Mouse (Mus musculus): ENCODE results near the gene Gna13. TPM values are rescaled to one million over a fixed set of nuclear protein-coding genes. Genes with fewer than 3 reads are reported as not detected.

The Gna13 gene
- total RNA-seq, 1 experiment = 34.8 TPM

GRCm38 (mm10) chr11:109394758-109395157 is 32.1 kb downstream of the Gna13 start:
- in situ Hi-C loops (cut with MboI; ENCODE audit: low sequenced_read_pairs in 2 of 2, unreplicated experiment in 2 of 2) = no loop called here
- Histone ChIP-seq H3K9ac (ENCODE audit: insufficient read depth, low read depth, low read length, poor library complexity, severe bottlenecking) (no peak overlapping the region), H3K4me3 (ENCODE audit: insufficient read depth in 1 of 2, low read depth in 1 of 2, low read length in 2 of 2, poor library complexity in 1 of 2, severe bottlenecking in 1 of 2) (no peak overlapping the region), H3K9me3 (ENCODE audit: control insufficient read depth, insufficient read depth, low read depth, low read length) (no peaks in the 10 kb centered on the region), H3K4me1 (ENCODE audit: control insufficient read depth in 2 of 2, insufficient read depth in 2 of 2, low read length in 2 of 2, poor library complexity in 1 of 2) (no peaks in the 10 kb centered on the region), H3K36me3 (ENCODE audit: control insufficient read depth, insufficient read depth, low read length, poor library complexity, severe bottlenecking) (peaks cover 19% of the 10 kb centered on the region; the same call in 1 of the 2 replicates), H3K27ac (ENCODE audit: insufficient read depth, low read depth, low read length, poor library complexity, severe bottlenecking) (no peak overlapping the region)
- DNase-seq (ENCODE audit: low read depth, low spot score) = no peak
- TF ChIP-seq CHD2 (IDR thresholded peaks at IDR 0.05; ENCODE audit: low read depth, low read length) (no peak), ZNF384 (IDR thresholded peaks at IDR 0.05; ENCODE audit: low read depth, low read length) (no peak), ZC3H11A (IDR thresholded peaks at IDR 0.05; ENCODE audit: borderline replicate concordance, low read depth, low read length) (no peak), HCFC1 (IDR thresholded peaks at IDR 0.05; ENCODE audit: borderline replicate concordance, insufficient read depth, low read length) (no peak), MAFK (IDR thresholded peaks at IDR 0.05; ENCODE audit: insufficient read depth, low read depth, low read length) (no peak)

- DNase-seq (ENCODE audit: low read depth, low spot score) = no peak
- H3K36me3 ChIP-seq (ENCODE audit: control insufficient read depth, insufficient read depth, low read length, poor library complexity, severe bottlenecking) = peaks cover 19% of the 10 kb centered on the region; the same call in 1 of the 2 replicates
- H3K27ac ChIP-seq (ENCODE audit: insufficient read depth, low read depth, low read length, poor library complexity, severe bottlenecking) = no peak overlapping the region
- H3K4me1 ChIP-seq (ENCODE audit: control insufficient read depth in 2 of 2, insufficient read depth in 2 of 2, low read length in 2 of 2, poor library complexity in 1 of 2) = no peaks in the 10 kb centered on the region
- H3K4me3 ChIP-seq (ENCODE audit: insufficient read depth in 1 of 2, low read depth in 1 of 2, low read length in 2 of 2, poor library complexity in 1 of 2, severe bottlenecking in 1 of 2) = no peak overlapping the region
- TF ChIP-seq CHD2 (IDR thresholded peaks at IDR 0.05; ENCODE audit: low read depth, low read length) (no peak), ZNF384 (IDR thresholded peaks at IDR 0.05; ENCODE audit: low read depth, low read length) (no peak)
- no peaks in the 10 kb centered on the region for H3K9me3 ChIP-seq (ENCODE audit: control insufficient read depth, insufficient read depth, low read depth, low read length)
- in situ Hi-C loops (cut with MboI; ENCODE audit: low sequenced_read_pairs in 2 of 2, unreplicated experiment in 2 of 2) = no loop called here
- H3K9ac ChIP-seq (ENCODE audit: insufficient read depth, low read depth, low read length, poor library complexity, severe bottlenecking) = no peak overlapping the region
Observed at GRCm38 (mm10) chr11:109395291-109395690, 32.7 kb downstream of the Gna13 start.

GRCm38 (mm10) chr11:109406431-109406830 is 43.8 kb downstream of the Gna13 start:
- Histone ChIP-seq H3K4me1 (ENCODE audit: control insufficient read depth in 2 of 2, insufficient read depth in 2 of 2, low read length in 2 of 2, poor library complexity in 1 of 2) (no peaks in the 10 kb centered on the region), H3K9me3 (ENCODE audit: control insufficient read depth, insufficient read depth, low read depth, low read length) (no peaks in the 10 kb centered on the region), H3K4me3 (ENCODE audit: insufficient read depth in 1 of 2, low read depth in 1 of 2, low read length in 2 of 2, poor library complexity in 1 of 2, severe bottlenecking in 1 of 2) (no peak overlapping the region), H3K9ac (ENCODE audit: insufficient read depth, low read depth, low read length, poor library complexity, severe bottlenecking) (no peak overlapping the region), H3K36me3 (ENCODE audit: control insufficient read depth, insufficient read depth, low read length, poor library complexity, severe bottlenecking) (no peaks in the 10 kb centered on the region), H3K27ac (ENCODE audit: insufficient read depth, low read depth, low read length, poor library complexity, severe bottlenecking) (no peak overlapping the region)
- DNase-seq (ENCODE audit: low read depth, low spot score) = no peak
- in situ Hi-C loops (cut with MboI; ENCODE audit: low sequenced_read_pairs in 2 of 2, unreplicated experiment in 2 of 2) = no loop called here
- TF ChIP-seq ZC3H11A (IDR thresholded peaks at IDR 0.05; ENCODE audit: borderline replicate concordance, low read depth, low read length) (no peak), MAFK (IDR thresholded peaks at IDR 0.05; ENCODE audit: insufficient read depth, low read depth, low read length) (peak; percentile 76)

GRCm38 (mm10) chr11:109410197-109410980 is 47.8 kb downstream of the Gna13 start:
- TF ChIP-seq CHD2 (IDR thresholded peaks at IDR 0.05; ENCODE audit: low read depth, low read length) (no peak), HCFC1 (IDR thresholded peaks at IDR 0.05; ENCODE audit: borderline replicate concordance, insufficient read depth, low read length) (no peak), ZC3H11A (IDR thresholded peaks at IDR 0.05; ENCODE audit: borderline replicate concordance, low read depth, low read length) (no peak)
- in situ Hi-C loops (cut with MboI; ENCODE audit: low sequenced_read_pairs in 2 of 2, unreplicated experiment in 2 of 2) = no loop called here
- H3K9ac ChIP-seq (ENCODE audit: insufficient read depth, low read depth, low read length, poor library complexity, severe bottlenecking) = no peak overlapping the region
- no peaks in the 10 kb centered on the region for H3K36me3 ChIP-seq (ENCODE audit: control insufficient read depth, insufficient read depth, low read length, poor library complexity, severe bottlenecking)
- H3K4me1 ChIP-seq (ENCODE audit: control insufficient read depth in 2 of 2, insufficient read depth in 2 of 2, low read length in 2 of 2, poor library complexity in 1 of 2) = no peaks in the 10 kb centered on the region
- no peak overlapping the region for H3K4me3 ChIP-seq (ENCODE audit: insufficient read depth in 1 of 2, low read depth in 1 of 2, low read length in 2 of 2, poor library complexity in 1 of 2, severe bottlenecking in 1 of 2)
- DNase-seq (ENCODE audit: low read depth, low spot score) = no peak
- no peaks in the 10 kb centered on the region for H3K9me3 ChIP-seq (ENCODE audit: control insufficient read depth, insufficient read depth, low read depth, low read length)
- H3K27ac ChIP-seq (ENCODE audit: insufficient read depth, low read depth, low read length, poor library complexity, severe bottlenecking) = no peak overlapping the region

GRCm38 (mm10) chr11:109413617-109414016 is 51.0 kb downstream of the Gna13 start, which contains the start of gene 9930022D16Rik:
Gene 9930022D16Rik (plus strand): TSS chr11:109413917.
- H3K4me3 ChIP-seq (ENCODE audit: insufficient read depth in 1 of 2, low read depth in 1 of 2, low read length in 2 of 2, poor library complexity in 1 of 2, severe bottlenecking in 1 of 2) = no peak within 1 kb of the TSS

More at GRCm38 (mm10) chr11:109413617-109414016, 51.0 kb downstream of the Gna13 start, which contains the start of gene 9930022D16Rik:
- Histone ChIP-seq H3K9me3 (ENCODE audit: control insufficient read depth, insufficient read depth, low read depth, low read length) (no peaks in the 10 kb centered on the region), H3K9ac (ENCODE audit: insufficient read depth, low read depth, low read length, poor library complexity, severe bottlenecking) (no peak within 1 kb of the TSS), H3K27ac (ENCODE audit: insufficient read depth, low read depth, low read length, poor library complexity, severe bottlenecking) (no peak within 1 kb of the TSS), H3K4me1 (ENCODE audit: control insufficient read depth in 2 of 2, insufficient read depth in 2 of 2, low read length in 2 of 2, poor library complexity in 1 of 2) (no peaks in the 10 kb centered on the region), H3K36me3 (ENCODE audit: control insufficient read depth, insufficient read depth, low read length, poor library complexity, severe bottlenecking) (no peaks in the 10 kb centered on the region)
- no peak for TF ChIP-seq HCFC1 (IDR thresholded peaks at IDR 0.05; ENCODE audit: borderline replicate concordance, insufficient read depth, low read length)
- no peak for TF ChIP-seq ZNF384 (IDR thresholded peaks at IDR 0.05; ENCODE audit: low read depth, low read length)
- no peak for TF ChIP-seq MAFK (IDR thresholded peaks at IDR 0.05; ENCODE audit: insufficient read depth, low read depth, low read length)
- no peak for TF ChIP-seq CHD2 (IDR thresholded peaks at IDR 0.05; ENCODE audit: low read depth, low read length)
- no peak for TF ChIP-seq ZC3H11A (IDR thresholded peaks at IDR 0.05; ENCODE audit: borderline replicate concordance, low read depth, low read length)
- no peak for DNase-seq (ENCODE audit: low read depth, low spot score)
- in situ Hi-C loops (cut with MboI; ENCODE audit: low sequenced_read_pairs in 2 of 2, unreplicated experiment in 2 of 2) = no loop called here

All from ES-E14 (cell line).